Mouse (Mus musculus): ENCODE measurements at regions not wholly inside any gene's neighbourhood (a gene's known extent, or its start where the extent isn't known, plus 50 kb on each side); places are given as distances from the start of the nearest gene placed in this dataset.

- H3K27me3 ChIP-seq, result peaks cover 7% of the 10 kb centered on the region
- DNase-seq (ENCODE audit: low read depth, low spot score) (no peak), ATAC-seq (no peak)
- CTCF ChIA-PET, result no interaction called here
- no peak for TF ChIP-seq CTCF (IDR thresholded peaks at IDR 0.05)
- in situ Hi-C loops (cut with MboI; ENCODE audit: low pct_unique_long_range_greater_than_20kb), result no loop called here
- POLR2A ChIA-PET, result interaction anchor here (0.6 kb wide), 1 partner anchor 141 kb away, joined by 3 read pairs; no protein-coding TSS in a partner anchor
Observed at GRCm38 (mm10) chr9:46379453-46379852, 59.7 kb upstream of the 4931429L15Rik start.

- TF ChIP-seq CTCF (IDR thresholded peaks at IDR 0.05), result no peak
- ATAC-seq, result no peak
- ChIA-PET POLR2A (no interaction called here), CTCF (no interaction called here)
- in situ Hi-C loops (cut with MboI; ENCODE audit: low pct_unique_long_range_greater_than_20kb), result no loop called here
- peaks cover 2% of the 10 kb centered on the region for H3K27me3 ChIP-seq
- no peak for DNase-seq (ENCODE audit: low read depth, low spot score)
Observed at GRCm38 (mm10) chr9:46378339-46378738, 58.6 kb upstream of the 4931429L15Rik start.
